Mouse (Mus musculus) c-Kit-positive CD71-positive TER-119-positive erythroid progenitor cells, embryonic 14.5 days (primary cell): ENCODE measurements around the gene Ccdc24.

Source experiments
- DNase-seq: peaks from one replicate; pipeline ENCODE4 v3.0.0-alpha.2; 2013; ENCODE audit warnings: low spot score

The Ccdc24 gene

DNA sequence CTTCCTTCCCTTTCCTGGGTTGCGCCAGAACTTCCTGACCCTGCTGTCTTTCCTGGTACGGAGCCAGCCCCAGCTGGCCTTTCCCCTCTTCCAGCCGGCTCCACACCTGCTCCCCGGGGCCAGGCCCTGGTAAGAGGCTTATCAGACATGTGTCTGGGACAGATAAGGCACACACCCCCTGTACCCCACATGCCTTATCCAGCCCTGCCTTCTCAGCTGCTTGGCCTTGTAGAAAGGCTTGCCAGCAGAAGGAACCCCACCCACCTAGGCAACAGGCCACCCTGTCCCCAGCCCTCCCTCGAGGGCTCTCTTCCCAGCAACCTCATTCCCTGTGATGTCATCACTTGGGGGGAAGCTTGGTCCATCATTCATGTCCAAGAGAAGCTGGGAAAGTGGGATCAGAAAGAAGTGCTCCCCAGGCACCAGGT is 42.2 kb downstream of the Ccdc24 start:
- DNase-seq, result peak; percentile 91

DNA sequence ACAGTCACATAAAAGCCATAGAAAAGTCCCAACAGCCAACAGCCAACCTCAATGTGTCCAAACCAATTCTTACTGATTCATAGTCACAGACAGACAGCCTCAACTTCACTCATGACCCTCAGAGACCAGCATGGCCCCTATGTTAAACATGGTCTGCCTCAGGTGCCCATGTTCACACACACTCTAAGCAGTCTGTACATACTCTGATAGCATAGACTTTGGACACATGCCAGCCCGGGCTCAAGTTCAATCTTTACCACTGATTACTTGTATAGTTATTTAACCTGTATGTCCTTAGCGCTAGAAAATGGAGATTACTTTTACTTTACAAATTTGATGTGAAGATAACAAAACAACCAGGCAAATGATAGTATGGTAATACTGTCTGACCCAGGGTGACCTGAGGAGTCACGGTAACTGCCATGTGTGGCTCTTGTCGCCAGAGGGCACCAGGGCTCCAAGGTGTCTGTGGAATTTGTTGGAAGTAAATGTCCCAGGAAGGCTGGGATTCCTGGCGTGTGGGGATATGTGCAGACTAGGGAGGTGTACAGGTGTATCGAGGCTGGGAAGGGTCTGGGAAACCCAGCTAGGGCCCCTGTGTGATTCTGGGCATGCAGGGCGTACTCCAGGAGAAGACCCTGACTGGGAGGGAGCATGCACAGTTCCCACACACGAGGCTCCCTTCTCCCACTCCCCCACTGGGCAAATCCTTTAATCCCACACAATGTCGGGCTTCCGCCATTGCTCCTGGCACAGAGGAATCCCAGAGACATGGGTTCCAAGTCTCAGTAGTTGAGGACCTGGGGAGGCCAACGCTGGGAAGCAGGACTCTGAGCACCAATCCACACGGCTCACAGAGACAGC is 42.9 kb downstream of the Ccdc24 start:
- DNase-seq, result peak; percentile 82

DNA sequence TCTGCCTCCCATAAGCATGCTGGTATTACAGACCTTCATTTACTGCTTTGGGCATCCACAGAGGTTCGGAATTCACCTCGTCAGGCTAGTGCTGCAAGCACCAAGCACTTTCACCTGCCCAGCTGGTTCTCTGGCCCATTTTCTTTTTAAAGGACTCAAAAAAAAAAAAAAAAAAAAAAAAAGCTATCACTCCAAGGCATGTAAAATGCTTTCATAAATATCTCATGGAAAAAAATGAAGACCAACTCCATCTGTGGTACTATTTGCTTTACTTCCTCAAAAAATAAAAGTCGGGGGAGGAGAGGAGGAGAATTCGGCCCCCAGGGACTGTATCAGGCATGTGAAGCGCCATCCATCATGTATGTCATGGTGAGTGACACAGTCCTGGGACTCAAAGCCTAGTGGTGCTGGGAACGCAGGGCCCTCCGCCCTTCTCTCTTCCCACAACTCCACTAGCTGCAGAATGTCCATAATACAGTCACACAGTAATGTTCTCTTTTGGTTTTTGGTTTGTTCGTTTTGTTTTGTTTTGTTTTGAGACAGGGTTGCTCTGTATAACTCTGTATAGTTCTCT is 43.7 kb downstream of the Ccdc24 start:
- no peak for DNase-seq

DNA sequence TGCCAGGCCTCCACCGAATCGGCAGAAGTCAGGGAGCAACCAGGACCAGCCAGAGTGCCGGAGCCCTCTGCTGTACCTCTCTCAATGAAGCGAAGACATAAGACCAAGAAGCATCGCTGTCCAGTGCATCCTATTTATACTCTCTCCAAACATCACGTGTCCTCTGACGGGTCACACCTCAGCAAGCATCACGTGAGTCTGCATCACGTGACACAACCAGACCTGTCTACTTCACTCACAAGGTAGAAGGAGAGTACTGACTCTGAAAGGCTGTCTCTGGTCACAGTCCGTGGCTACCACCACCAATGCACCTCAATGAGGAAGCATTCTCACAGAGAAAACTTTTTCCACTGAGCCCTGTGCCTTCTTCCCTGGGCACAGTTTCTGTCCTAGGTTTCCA is 54.3 kb downstream of the Ccdc24 start:
- DNase-seq, result no peak

DNA sequence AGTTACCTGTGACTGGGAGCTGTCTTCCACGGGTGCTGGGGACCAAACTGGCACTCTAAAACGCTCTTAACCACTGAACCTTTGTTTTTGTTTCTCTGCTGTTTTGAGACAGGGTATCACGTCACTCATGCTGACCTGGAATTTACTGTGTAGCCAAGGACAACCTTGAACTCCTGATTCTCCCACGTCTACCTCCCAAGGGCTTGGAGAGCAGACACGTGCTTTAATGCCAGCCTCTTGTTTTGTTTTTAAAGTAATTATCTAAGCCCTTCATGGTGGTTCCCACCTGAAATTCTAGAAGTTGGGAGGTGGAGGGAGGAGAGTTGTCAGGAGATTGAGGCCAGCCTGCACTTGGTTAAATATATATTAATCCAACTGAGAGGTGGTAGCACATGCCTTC is 55.6 kb downstream of the Ccdc24 start:
- DNase-seq, result no peak
